Mouse (Mus musculus) adrenal gland (tissue): ENCODE results near the gene Cdc14a.

Source experiments
- intact Hi-C: fragments of 180-260 bp; cut with DNase I; formaldehyde crosslinking; loops from one replicate; pipeline ENCODE4 v1.15.1; 2025

Cdc14a gene

GRCm38 (mm10) chr3:116333229-116333628 lies 90.6 kb downstream of the Cdc14a start:
- intact Hi-C loops = loop anchor here (5.0 kb wide), 3 partner anchors 179 to 419 kb away; partner anchors contain the start of gene Dbt

GRCm38 (mm10) chr3:116331811-116332464 lies 91.9 kb downstream of the Cdc14a start:
- intact Hi-C loops = loop anchor here (5.0 kb wide), 3 partner anchors 180 to 420 kb away; partner anchors contain the start of gene Dbt

GRCm38 (mm10) chr3:116329976-116330375 lies 93.9 kb downstream of the Cdc14a start:
- intact Hi-C loops = loop anchor here (5.0 kb wide), 3 partner anchors 182 to 422 kb away; partner anchors contain the start of gene Dbt

GRCm38 (mm10) chr3:116329023-116329762 lies 94.6 kb downstream of the Cdc14a start:
- intact Hi-C loops = no loop called here

GRCm38 (mm10) chr3:116327616-116328004 lies 96.2 kb downstream of the Cdc14a start:
- intact Hi-C loops = loop anchor here (2.0 kb wide), 1 partner anchor 295 kb away; no protein-coding TSS in a partner anchor

- intact Hi-C loops = loop anchor here (2.0 kb wide), 1 partner anchor 294 kb away; no protein-coding TSS in a partner anchor
Measured at GRCm38 (mm10) chr3:116327001-116327615, 96.7 kb downstream of the Cdc14a start.

- intact Hi-C loops = no loop called here
Measured at GRCm38 (mm10) chr3:116325501-116325900, 98.3 kb downstream of the Cdc14a start.

- intact Hi-C loops = no loop called here
Measured at GRCm38 (mm10) chr3:116319696-116320095, 104.1 kb downstream of the Cdc14a start.

GRCm38 (mm10) chr3:116311838-116312237 lies 112.0 kb downstream of the Cdc14a start:
- intact Hi-C loops = no loop called here

GRCm38 (mm10) chr3:116311173-116311572 lies 112.7 kb downstream of the Cdc14a start:
- intact Hi-C loops = no loop called here

GRCm38 (mm10) chr3:116310672-116311071 lies 113.2 kb downstream of the Cdc14a start:
- intact Hi-C loops = no loop called here

- intact Hi-C loops = no loop called here
Measured at GRCm38 (mm10) chr3:116310033-116310432, 113.8 kb downstream of the Cdc14a start.

- intact Hi-C loops = no loop called here
Measured at GRCm38 (mm10) chr3:116304800-116305753, 118.8 kb downstream of the Cdc14a start.

- intact Hi-C loops = no loop called here
Measured at GRCm38 (mm10) chr3:116302581-116302980, 121.3 kb downstream of the Cdc14a start.

- intact Hi-C loops = no loop called here
Measured at GRCm38 (mm10) chr3:116301754-116302153, 122.1 kb downstream of the Cdc14a start.

- intact Hi-C loops = no loop called here
Measured at GRCm38 (mm10) chr3:116298727-116299126, 125.1 kb downstream of the Cdc14a start.

- intact Hi-C loops = no loop called here
Measured at GRCm38 (mm10) chr3:116298003-116298402, 125.8 kb downstream of the Cdc14a start.

GRCm38 (mm10) chr3:116297170-116297569 lies 126.7 kb downstream of the Cdc14a start:
- intact Hi-C loops = no loop called here

GRCm38 (mm10) chr3:116290041-116290815 lies 133.6 kb downstream of the Cdc14a start:
- intact Hi-C loops = no loop called here

- intact Hi-C loops = no loop called here
Measured at GRCm38 (mm10) chr3:116288833-116289232, 135.0 kb downstream of the Cdc14a start.
